Mouse (Mus musculus) macrophage (primary cell): ENCODE measurements around the gene Hsp90ab1. TPM values are rescaled to one million over a fixed set of nuclear protein-coding genes. Genes with fewer than 3 reads are reported as not detected.

Experiments used
- H3K27ac ChIP-seq: fragments of 350-480 bp; formaldehyde crosslinking; 2 replicates; pipeline ENCODE4 v1.9.0; 2021
- H3K36me3 ChIP-seq: fragments of 350-480 bp; formaldehyde crosslinking; 2 replicates; pipeline ENCODE4 v1.9.0; 2021; ENCODE audit errors: inconsistent target
- H3K4me3 ChIP-seq: fragments of 350-480 bp; formaldehyde crosslinking; 2 replicates; pipeline ENCODE4 v1.9.0; 2021; ENCODE audit errors: inconsistent target
- H3K79me2 ChIP-seq: fragments of 350-480 bp; formaldehyde crosslinking; 2 replicates; pipeline ENCODE4 v1.9.0; 2021; ENCODE audit errors: inconsistent target
- WGBS: methylation state at CpG from one replicate; pipeline ENCODE4 v1.1.7; 2026; ENCODE audit warnings: inconsistent platforms; ENCODE audit not compliant: missing documents; 5-methylcytosine and 5-hydroxymethylcytosine counted together
- polyA plus RNA-seq: library from polyadenylated mRNA; stranded (reverse); fragments of 250-400 nt; gene quantifications from 3 replicates; pipeline ENCODE4 v1.2.4, GENCODE M21; 2018; ENCODE audit warnings: inconsistent platforms

The Hsp90ab1 gene
- polyA plus RNA-seq, 1 experiment from 2014 or later: 909 TPM

GRCm38 (mm10) chr17:45591701-45592605, 18.9 kb upstream of the Hsp90ab1 start:
- Histone ChIP-seq H3K36me3 (peaks cover 22% of the 10 kb centered on the region), H3K27ac (no peak overlapping the region), H3K4me3 (no peak overlapping the region), H3K79me2 (peaks cover 22% of the 10 kb centered on the region; the same call in 1 of the 2 replicates)
- 60% methylated on average over 16 of the region's 16 CpGs for WGBS

DNA sequence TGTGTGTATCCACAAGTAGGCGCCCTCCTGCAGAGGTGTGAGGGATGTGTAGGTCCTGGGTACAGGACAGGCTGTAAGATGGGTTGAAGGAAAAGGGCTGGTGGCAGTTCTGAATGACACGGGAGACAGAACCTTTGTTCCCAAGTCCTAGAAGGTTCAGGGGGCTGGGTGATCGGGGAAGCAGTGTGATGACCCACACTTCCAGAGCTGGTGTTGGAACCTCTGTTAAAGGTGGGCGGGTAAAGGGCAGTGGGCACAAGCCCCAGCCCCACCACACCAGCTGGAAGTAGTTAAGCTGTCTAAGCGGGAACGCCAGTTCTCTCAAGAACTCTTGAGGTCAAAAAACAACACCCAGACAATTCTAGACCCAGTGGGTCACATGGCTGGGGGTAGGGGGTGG, 17.3 kb upstream of the Hsp90ab1 start:
- H3K4me3 ChIP-seq: no peak overlapping the region
- peaks cover 22% of the 10 kb centered on the region; the same call in 1 of the 2 replicates for H3K79me2 ChIP-seq
- WGBS: 99% methylated on average over 6 of the region's 6 CpGs
- H3K27ac ChIP-seq: no peak overlapping the region
- H3K36me3 ChIP-seq: peaks cover 22% of the 10 kb centered on the region

- Histone ChIP-seq H3K27ac (no peak overlapping the region), H3K36me3 (peaks cover 22% of the 10 kb centered on the region), H3K79me2 (peaks cover 22% of the 10 kb centered on the region; the same call in 1 of the 2 replicates), H3K4me3 (no peak overlapping the region)
- 97% methylated on average over 8 of the region's 8 CpGs for WGBS
Observed at GRCm38 (mm10) chr17:45589844-45590243, 16.8 kb upstream of the Hsp90ab1 start.

DNA sequence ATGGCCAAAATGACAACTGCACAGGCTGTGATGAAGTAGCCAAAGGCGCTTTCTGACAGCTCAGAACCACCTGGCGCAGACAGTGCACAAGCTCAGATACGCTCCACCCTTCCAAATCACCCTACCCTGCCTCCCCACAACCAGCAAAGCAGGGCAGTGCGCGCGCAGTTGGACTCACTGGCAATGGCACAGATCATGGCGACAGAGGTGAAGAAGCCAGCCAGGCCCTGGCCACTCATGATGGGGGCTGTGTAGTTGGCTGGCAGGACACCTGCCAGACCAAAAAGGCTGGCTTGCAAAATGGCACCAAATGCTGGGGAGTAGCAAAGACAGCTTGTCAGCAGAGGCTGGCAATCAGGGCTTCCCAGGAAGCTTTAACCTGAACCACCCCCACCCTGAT, 16.2 kb upstream of the Hsp90ab1 start:
- 95% methylated on average over 7 of the region's 7 CpGs for WGBS
- H3K79me2 ChIP-seq: peaks cover 19% of the 10 kb centered on the region; the same call in 1 of the 2 replicates

DNA sequence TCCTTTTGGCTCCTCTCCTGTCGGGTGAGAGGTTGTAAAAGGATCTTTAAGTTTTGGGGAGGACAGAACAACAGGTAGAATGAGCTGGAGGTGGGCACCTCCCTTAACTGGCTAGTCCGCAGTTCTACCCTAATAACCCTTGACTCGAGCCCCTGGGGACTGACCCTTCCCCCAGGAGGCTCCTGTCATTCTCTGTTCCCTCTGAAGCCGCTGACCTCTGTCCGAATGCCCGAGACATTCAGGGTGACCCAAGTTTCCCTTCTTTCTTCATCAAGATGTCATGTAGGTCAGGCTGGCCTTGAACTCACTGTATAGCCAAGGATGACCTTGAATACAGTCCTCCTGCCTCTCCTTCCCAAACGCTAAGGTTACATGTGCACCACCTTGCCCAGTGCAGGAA, 15.3 kb upstream of the Hsp90ab1 start:
- no peak overlapping the region for H3K27ac ChIP-seq
- peaks cover 11% of the 10 kb centered on the region; the same call in 1 of the 2 replicates for H3K79me2 ChIP-seq
- H3K4me3 ChIP-seq: no peak overlapping the region
- 96% methylated on average over 7 of the region's 7 CpGs for WGBS
- peaks cover 22% of the 10 kb centered on the region for H3K36me3 ChIP-seq

More for the DNA sequence above, 16.2 kb upstream of the Hsp90ab1 start:
- no peak overlapping the region for H3K27ac ChIP-seq
- no peak overlapping the region for H3K4me3 ChIP-seq
- H3K36me3 ChIP-seq: peaks cover 22% of the 10 kb centered on the region

DNA sequence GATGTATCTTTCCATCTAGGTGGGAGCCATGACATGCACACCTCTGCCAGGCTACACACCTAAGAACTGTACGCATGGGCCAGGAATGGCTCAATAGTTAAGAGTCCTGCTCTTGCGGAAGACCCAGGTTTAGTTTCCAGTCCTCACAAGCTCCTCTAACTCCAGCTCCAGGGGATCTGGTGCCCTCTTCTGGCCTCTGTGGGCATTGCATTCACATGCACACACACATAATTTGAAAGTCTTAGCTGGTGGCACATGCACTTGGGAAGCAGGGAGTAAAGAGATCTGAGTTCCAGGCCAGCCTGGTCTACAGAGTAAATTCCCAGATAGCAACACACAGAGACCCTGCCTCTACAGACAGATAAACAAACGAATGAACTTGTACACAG, 13.4 kb upstream of the Hsp90ab1 start:
- 97% methylated on average over 3 of the region's 3 CpGs for WGBS
- Histone ChIP-seq H3K4me3 (no peak overlapping the region), H3K36me3 (peaks cover 22% of the 10 kb centered on the region), H3K27ac (peak overlapping the region; percentile 86; the same call in 1 of the 2 replicates), H3K79me2 (peaks cover 1% of the 10 kb centered on the region; the same call in 1 of the 2 replicates)

GRCm38 (mm10) chr17:45585725-45586448, 12.8 kb upstream of the Hsp90ab1 start:
- Histone ChIP-seq H3K79me2 (no peaks in the 10 kb centered on the region; the same call in 1 of the 2 replicates), H3K27ac (peak overlapping the region; percentile 86), H3K36me3 (peaks cover 22% of the 10 kb centered on the region), H3K4me3 (no peak overlapping the region)
- WGBS: 88% methylated on average over 20 of the region's 23 CpGs

- peak overlapping the region; percentile 86 for H3K27ac ChIP-seq
- 30% methylated on average over 14 of the region's 14 CpGs for WGBS
- H3K4me3 ChIP-seq: peak overlapping the region; percentile 14; the same call in 1 of the 2 replicates
- no peaks in the 10 kb centered on the region for H3K79me2 ChIP-seq
- peaks cover 21% of the 10 kb centered on the region for H3K36me3 ChIP-seq
Observed at GRCm38 (mm10) chr17:45584939-45585678, 12.0 kb upstream of the Hsp90ab1 start.

- no peaks in the 10 kb centered on the region for H3K79me2 ChIP-seq
- H3K36me3 ChIP-seq: peaks cover 13% of the 10 kb centered on the region
- H3K27ac ChIP-seq: peak overlapping the region; percentile 86
- 17% methylated on average over 12 of the region's 12 CpGs for WGBS
- H3K4me3 ChIP-seq: peak overlapping the region; percentile 14; the same call in 1 of the 2 replicates
Observed at GRCm38 (mm10) chr17:45584096-45584896, 11.2 kb upstream of the Hsp90ab1 start.

DNA sequence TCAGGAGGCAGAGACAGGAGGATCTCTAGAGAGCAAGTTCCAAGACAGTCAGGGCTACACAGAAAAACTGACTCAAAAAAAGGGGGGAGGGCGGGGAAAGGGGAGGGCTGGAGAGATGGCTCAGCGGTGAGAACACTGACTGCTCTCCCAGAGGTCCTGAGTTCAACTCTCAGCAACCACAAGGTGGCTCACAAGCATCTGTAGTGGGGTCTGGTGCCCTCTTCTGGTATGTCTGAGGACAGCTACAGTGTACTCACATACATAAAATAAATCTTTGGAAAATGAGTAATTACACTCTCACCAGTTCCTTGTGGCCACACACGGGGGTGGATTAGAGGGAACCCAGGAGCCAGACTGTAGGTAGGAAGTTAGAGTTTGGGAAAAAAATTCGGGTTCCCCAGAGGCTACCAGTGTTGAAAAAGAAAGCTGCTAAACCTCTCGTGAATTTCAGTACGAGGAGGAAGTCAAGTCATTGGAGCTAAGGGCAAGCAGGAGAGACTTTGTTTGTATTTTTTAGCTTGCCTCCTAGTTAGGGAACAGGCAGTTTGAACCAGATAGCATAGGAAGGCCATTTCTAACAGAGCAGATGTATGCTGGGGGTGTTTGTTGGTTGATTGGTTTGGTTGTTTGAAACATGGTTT, 9.8 kb upstream of the Hsp90ab1 start:
- Histone ChIP-seq H3K79me2 (no peaks in the 10 kb centered on the region), H3K36me3 (no peaks in the 10 kb centered on the region; the same call in 1 of the 2 replicates), H3K4me3 (no peak overlapping the region; the same call in 1 of the 2 replicates), H3K27ac (peak overlapping the region; percentile 86)
- WGBS: 13% methylated on average over 6 of the region's 6 CpGs

- 93% methylated on average over 6 of the region's 6 CpGs for WGBS
- Histone ChIP-seq H3K4me3 (no peak overlapping the region), H3K79me2 (no peaks in the 10 kb centered on the region), H3K27ac (no peak overlapping the region), H3K36me3 (no peaks in the 10 kb centered on the region; the same call in 1 of the 2 replicates)
Observed at GRCm38 (mm10) chr17:45582188-45582587, 9.1 kb upstream of the Hsp90ab1 start.

GRCm38 (mm10) chr17:45581567-45581983, 8.5 kb upstream of the Hsp90ab1 start:
- no peak overlapping the region for H3K27ac ChIP-seq

DNA sequence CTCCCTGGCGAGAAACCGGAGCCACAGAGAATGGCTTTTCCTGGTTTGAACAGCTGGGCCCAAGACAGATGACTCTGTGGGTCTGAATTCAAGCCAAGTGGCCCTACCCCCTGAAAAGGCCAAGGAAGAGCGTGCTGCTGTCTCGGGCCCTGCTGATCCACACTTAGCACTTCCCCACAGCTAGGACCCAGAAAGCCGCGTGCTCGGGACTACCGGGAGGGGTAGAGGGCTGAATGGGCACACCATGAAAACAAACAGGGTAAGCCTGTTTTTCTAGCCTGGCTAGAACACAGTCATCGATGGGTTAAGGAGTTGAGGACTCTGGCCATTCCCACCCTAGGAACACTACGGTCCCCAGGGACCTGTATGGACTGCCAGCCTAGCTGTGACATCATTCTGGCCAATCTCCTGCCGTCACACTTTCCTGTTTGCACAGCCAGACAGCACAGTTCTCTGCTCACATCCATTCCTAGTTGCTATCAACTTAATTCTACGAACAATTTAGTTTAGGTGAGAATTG, 7.9 kb upstream of the Hsp90ab1 start:
- no peak overlapping the region for H3K27ac ChIP-seq
- H3K4me3 ChIP-seq: no peak overlapping the region
- WGBS: 50% methylated on average over 11 of the region's 12 CpGs

More at GRCm38 (mm10) chr17:45581567-45581983, 8.5 kb upstream of the Hsp90ab1 start:
- Histone ChIP-seq H3K36me3 (no peaks in the 10 kb centered on the region), H3K79me2 (no peaks in the 10 kb centered on the region), H3K4me3 (no peak overlapping the region)
- 6% methylated on average over 2 of the region's 2 CpGs for WGBS

More for the DNA sequence above, 7.9 kb upstream of the Hsp90ab1 start:
- Histone ChIP-seq H3K36me3 (no peaks in the 10 kb centered on the region), H3K79me2 (no peaks in the 10 kb centered on the region)
